Mouse (Mus musculus): ENCODE measurements at regions not wholly inside any gene's neighbourhood (a gene's known extent, or its start where the extent isn't known, plus 50 kb on each side); places are given as distances from the start of the nearest gene placed in this dataset.

GRCm38 (mm10) chr12:96615850-96616249, 923.8 kb downstream of the Flrt2 start:
- H3K4me3 ChIP-seq (ENCODE audit: low read depth, low read length) = no peak overlapping the region

DNA sequence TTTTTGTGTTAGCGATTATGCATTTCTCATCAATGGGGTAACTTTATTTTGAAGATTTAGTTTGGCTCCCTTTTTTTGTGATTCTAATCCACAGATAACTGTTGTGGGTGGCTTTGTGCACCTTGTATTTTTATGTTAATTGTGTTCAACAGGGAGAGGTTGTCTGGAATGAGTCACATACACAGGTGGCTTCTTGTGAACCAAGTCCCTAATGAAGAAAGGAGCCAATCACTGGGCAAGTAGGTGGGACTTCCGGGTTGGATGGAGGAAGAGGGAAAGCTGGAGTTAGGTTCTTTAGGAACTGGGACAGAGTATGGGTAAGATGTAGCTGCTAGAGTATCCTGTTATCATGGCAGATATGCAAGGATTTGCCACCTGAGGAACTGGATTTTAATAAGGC, 925.2 kb downstream of the Flrt2 start:
- Histone ChIP-seq H3K27me3 (ENCODE audit: control insufficient read depth, insufficient read depth, low read length) (no peaks in the 10 kb centered on the region), H3K4me1 (ENCODE audit: control insufficient read depth, insufficient read depth, insufficient read length, low read length) (no peaks in the 10 kb centered on the region), H3K27ac (ENCODE audit: insufficient read depth, low read depth, low read length) (no peak overlapping the region), H3K4me3 (ENCODE audit: low read depth, low read length) (no peak overlapping the region), H3K36me3 (ENCODE audit: control insufficient read depth, insufficient read depth, low read length) (no peaks in the 10 kb centered on the region)
- TF ChIP-seq POLR2A (IDR thresholded peaks at IDR 0.05; ENCODE audit: low read depth, low read length) (no peak), CTCF (IDR thresholded peaks at IDR 0.05; ENCODE audit: extremely low read depth, insufficient read length, insufficient replicate concordance, low read depth, low read length) (no peak)
- WGBS = 92% methylated on average over 2 of the region's 2 CpGs

More at GRCm38 (mm10) chr12:96615850-96616249, 923.8 kb downstream of the Flrt2 start:
- Histone ChIP-seq H3K4me1 (ENCODE audit: control insufficient read depth, insufficient read depth, insufficient read length, low read length) (no peaks in the 10 kb centered on the region), H3K27me3 (ENCODE audit: control insufficient read depth, insufficient read depth, low read length) (no peaks in the 10 kb centered on the region), H3K36me3 (ENCODE audit: control insufficient read depth, insufficient read depth, low read length) (no peaks in the 10 kb centered on the region), H3K27ac (ENCODE audit: insufficient read depth, low read depth, low read length) (no peak overlapping the region)
- 54% methylated on average over 4 of the region's 4 CpGs for WGBS
- TF ChIP-seq CTCF (IDR thresholded peaks at IDR 0.05; ENCODE audit: extremely low read depth, insufficient read length, insufficient replicate concordance, low read depth, low read length) = no peak
- no peak for TF ChIP-seq POLR2A (IDR thresholded peaks at IDR 0.05; ENCODE audit: low read depth, low read length)

Data from small intestine, adult 2 months (tissue).